Mouse (Mus musculus): ENCODE measurements around the gene Pnpla1.
"Not testable (repeated sequence)": the region's sequence is repeated elsewhere in the genome, so short reads cannot be mapped to it uniquely, and the experiment has no call there.

The Pnpla1 gene

DNA sequence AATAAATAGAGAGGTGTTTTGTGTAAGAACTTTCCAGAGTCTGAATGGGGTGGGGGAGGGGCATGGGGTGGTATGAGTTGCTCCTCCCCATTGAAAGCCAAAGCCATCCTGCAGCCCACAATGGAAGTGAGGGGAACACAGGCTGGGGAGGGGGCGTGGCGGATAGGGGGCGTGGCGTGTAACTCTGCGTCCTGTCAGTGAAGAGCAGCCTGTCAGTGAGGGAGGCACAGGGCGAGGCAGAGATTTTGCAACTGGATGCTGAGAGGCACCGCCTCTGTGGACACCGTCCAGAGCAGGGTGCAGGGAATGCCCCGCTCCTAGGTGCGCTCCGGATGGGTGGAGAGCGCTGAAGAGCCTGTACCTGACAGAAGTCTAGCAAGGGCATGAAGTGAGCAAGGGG is at the start of gene Pnpla1:
Gene Pnpla1, plus strand, starts transcription at position 207 of the 400 bp plus-strand sequence.
- DNase-seq (ENCODE audit: extremely low spot score), result no peak

DNA sequence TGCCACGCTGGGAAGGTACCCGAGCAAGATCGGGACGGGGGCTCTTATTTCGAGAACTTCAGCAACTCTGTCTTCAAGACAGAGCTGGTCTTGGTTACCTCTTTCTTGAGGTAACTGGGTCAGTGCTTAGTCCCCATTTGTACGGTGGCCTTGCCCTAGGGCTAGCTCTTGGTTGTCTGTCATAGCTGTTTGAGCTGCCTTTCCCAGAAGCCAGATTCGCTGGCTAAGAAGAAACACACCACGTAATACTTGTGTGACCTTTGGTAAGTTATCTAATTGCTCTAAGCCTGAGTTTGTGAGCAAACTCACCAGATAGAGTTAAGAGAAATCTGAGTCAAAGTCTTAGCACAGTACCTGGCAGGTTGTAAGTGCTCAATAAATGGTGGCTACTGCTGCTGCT is 49.5 kb upstream of the Pnpla1 start:
- DNase-seq (ENCODE audit: extremely low spot score), result no peak

DNA sequence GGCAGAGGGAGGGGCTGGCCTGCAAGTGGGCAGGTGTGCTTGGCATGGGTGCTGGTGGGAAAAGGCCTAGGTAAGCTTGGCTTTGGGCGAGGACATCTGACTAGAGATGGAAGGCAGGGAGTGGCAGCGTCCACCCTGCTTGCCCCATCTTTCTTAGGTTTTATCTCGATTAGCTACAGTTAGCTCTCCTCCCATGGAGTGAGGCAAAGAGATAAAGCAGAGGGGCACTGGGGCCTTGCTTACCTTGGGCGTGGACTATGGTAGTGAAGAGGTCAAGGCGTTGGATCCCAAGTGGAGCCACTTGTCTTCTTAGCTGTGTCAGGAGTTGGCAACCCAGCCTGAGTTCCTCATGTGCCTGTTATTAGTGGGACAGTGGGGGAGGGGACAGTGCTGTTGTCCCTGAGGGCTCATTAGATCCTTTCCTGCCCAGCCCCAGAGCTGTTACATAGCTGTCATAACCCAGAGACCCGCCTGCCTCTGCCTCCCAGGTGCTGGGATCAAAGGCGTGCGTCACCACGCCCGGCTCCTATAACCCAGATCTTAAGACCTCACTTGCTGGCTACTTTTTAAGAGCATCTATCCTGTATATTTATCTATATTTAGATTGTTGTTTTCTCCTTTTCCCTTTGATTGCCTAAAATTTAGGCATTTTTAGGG is 48.9 kb upstream of the Pnpla1 start:
- DNase-seq (ENCODE audit: extremely low spot score), result no peak

DNA sequence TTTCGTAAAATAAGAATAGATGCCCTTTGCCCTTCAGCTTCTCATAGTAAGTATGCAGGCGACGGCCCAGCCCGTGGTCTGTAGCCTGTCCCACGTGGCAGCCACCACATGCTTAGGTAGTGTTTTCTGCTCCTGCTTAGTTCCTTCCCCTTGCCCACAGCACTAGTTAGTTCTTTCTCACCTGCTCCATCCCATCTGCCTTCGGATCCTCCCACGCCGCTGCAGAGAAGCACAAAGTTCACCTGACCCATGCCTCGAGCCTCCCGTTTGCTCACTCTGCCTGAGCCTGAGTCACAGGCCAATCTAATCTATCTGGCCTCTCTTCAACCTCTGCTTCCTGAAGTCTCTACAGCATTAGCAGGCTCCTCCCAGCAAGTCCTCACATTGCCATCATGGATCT is 45.9 kb upstream of the Pnpla1 start:
- no peak for DNase-seq (ENCODE audit: extremely low spot score)

DNA sequence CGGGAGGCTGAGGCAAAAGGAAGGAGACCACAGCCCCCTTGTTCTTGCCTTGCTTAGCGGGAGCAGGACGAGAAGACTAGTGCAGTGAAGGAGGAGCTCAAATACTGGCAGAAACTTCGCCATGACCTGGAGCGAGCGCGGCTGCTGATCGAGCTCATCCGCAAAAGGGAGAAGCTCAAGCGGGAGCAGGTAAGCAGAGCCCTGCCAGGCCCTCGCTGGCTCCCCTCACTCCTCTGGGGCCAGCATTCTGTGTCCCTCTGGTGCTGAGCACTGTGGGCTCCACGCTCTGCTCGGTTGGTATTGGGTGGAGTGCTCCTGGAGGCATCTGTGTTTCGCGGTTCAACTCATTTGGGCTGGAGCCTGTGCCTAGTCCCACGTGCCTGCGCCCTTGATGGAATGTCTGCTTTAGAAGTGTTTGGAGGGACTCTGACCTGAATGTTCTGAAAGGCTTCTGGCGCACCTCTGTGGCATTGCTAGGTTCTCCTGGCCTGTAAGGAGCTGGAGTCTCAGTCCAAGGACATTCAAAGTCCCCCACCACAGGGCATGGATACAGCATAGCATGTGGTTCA is 43.6 kb upstream of the Pnpla1 start:
- DNase-seq (ENCODE audit: extremely low spot score), result no peak

DNA sequence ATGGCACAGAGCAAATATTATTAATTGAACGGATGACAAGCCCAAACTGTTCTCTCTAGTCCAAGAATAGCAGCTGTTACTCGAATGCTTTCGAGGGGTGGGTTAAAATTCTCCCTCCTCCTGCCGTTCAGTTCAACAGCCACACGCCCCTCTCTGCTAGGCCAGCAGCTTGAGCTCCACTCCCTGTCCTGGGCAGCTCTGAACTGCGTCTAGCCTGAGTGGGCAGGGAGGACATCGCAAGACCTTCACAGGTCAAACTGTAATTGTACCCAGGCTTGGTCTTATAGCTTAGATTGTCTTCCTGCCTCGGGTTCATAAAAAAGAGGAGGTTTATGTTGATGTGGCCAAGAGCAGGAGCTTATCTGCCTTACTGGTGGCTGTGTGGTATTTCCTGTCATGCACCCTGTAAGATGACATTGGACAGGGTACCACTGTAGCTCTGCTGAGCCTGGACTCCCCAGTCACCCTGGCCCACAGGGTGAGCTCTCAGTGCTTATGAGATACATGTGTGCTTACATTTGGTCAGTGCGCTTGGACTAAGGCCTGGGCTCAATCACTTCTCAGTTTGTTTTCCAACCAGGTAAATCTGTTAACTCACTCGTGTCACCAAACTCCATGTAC is 42.7 kb upstream of the Pnpla1 start:
- no peak for DNase-seq (ENCODE audit: extremely low spot score)

DNA sequence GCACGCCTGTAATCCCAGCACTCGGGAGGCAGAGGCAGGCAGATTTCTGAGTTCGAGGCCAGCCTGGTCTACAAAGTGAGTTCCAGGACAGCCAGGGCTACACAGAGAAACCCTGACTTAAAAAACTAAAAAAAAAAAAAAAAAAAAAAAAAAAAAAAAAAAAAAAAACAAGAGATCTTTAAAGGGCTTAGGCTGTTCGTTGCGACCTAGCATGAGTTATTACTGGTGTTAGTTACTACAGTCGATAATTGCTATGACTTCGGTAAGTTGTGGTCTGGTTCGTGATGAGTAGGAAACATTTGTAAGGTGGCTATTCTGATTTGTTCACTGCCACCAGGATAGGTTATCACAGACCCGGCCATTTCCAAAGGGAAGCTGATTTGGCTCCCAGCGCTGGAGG is 41.9 kb upstream of the Pnpla1 start:
- not testable (repeated sequence) for DNase-seq (ENCODE audit: extremely low spot score)

DNA sequence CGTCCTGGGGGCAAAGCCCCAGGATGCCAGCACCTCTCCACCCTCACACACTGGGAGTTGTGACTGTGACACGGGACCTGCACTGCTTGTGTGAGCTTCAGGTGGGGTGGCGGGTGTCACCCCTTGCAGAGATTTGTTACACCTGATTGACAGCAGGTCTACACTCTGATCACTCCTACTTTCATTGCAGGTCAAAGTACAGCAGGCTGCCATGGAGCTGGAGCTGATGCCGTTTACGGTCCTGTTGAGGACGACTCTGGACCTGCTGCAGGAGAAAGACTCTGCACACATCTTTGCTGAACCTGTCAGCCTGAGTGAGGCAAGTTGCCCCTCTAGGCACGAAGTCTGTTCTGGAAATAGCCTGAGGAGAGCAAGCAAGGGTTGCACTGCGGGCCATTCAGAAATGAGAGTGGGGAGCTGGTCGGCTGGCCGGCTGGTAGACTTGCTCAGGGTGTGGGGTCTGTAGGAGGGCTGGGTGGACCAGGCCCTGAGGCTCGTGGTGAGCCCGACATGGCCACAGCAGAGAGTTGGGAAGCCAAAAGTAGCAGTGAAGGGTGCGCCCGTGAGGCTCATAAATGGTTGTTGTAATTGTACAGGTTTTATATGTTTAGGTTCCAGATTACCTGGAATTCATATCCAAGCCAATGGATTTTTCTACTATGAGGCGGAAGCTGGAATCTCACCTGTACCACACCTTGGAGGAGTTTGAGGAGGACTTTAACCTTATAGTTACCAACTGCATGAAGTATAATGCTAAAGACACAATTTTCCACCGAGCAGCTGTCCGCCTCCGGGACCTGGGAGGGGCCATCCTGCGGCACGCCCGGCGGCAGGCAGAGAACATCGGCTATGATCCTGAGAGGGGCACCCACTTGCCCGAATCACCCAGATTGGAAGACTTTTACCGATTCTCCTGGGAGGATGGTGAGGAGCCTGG is 41.1 kb upstream of the Pnpla1 start:
- DNase-seq (ENCODE audit: extremely low spot score), result no peak

DNA sequence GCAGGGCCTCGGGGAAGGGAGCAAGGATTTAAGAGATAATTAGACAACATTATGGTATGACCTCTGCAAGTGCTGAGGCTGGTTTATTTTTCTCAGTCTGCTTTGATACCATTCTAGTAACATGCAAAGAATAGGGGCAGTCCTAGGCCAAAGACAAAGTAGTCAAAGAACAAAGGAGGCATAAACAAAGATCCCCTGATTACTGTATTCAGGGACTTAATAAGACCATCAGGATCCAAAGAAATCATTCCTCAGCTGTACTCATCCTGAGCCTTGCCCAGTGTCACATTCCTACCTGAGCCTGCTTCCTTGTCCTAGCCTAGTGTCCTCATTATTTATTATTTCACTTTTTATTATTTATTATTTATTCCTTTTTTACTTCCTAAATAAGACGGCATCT is 38.0 kb upstream of the Pnpla1 start:
- DNase-seq (ENCODE audit: extremely low spot score), result no peak

DNA sequence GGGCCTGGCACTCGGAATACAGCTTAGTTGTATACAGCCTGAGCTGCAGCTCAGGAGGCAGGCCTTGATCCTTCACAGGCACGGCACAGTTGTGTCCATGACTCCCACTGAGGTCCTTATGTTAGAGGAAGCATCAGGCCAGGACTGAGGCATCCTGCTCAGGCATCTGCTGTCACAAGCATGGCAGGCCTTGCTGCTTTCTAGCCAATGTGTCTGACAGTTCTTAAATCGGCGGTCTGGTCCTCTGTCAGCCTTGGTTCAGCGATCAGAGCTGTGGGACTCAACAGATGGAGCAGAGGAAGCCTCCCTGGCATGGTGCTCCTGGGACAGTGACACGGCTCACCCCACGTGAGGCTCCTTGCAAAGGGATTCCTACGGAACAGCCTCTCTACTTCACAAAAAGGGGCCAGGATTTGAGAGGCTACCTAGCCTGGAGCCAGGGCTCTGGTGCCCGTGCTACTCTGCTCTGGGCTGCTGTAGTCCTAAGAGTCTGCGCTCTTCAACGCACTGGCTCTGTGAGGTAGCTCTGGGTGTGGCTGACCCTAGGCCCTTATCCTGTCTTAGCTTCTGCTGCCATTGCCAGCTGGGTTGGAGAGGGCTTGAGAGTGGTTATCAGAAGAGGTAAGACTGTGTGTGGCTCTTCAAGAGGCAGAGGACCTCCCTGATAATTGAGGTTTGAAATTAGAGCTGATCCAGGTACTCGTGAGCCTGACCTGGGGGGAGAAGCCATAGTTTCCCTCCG is 35.0 kb upstream of the Pnpla1 start:
- no peak for DNase-seq (ENCODE audit: extremely low spot score)

DNA sequence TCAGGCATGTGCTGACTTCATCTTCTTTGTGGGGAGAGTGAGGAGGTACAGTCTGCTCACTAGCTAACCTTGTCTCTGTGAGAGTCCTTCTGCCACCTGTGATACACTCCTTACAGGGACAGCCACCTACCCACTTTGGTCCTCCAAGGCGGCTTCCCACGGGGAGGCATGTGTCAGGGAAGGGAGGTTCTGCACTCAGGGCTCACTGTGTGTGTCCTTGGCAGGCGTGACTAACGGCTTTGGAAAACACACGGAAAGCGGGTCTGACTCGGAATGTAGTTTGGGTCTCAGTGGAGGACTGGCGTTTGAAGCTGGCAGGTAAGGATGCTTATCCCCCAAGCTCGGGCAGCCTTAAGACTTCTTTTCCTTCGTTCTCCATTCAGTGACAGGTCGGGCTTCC is 34.5 kb upstream of the Pnpla1 start:
- DNase-seq (ENCODE audit: extremely low spot score), result no peak

DNA sequence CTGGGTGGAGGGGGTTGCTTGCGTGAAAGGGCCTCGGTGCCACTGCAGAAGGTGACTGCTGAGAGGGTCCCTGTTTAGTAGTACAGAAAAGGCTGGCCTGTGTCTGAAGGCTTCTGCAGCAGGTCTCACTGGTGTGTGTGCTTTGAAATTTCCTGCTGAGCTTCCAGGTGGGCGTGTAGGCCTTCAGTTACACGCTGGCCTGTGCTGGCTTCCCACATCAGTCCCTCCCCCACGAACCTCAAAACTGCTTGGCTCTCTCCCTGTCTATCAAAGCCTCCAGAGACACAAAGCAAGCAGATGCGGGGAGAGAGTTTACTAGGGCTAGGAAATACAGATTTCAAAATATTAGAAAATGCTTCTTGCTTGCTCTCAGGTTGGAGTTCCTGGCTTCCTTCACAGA is 33.3 kb upstream of the Pnpla1 start:
- DNase-seq (ENCODE audit: extremely low spot score), result no peak

DNA sequence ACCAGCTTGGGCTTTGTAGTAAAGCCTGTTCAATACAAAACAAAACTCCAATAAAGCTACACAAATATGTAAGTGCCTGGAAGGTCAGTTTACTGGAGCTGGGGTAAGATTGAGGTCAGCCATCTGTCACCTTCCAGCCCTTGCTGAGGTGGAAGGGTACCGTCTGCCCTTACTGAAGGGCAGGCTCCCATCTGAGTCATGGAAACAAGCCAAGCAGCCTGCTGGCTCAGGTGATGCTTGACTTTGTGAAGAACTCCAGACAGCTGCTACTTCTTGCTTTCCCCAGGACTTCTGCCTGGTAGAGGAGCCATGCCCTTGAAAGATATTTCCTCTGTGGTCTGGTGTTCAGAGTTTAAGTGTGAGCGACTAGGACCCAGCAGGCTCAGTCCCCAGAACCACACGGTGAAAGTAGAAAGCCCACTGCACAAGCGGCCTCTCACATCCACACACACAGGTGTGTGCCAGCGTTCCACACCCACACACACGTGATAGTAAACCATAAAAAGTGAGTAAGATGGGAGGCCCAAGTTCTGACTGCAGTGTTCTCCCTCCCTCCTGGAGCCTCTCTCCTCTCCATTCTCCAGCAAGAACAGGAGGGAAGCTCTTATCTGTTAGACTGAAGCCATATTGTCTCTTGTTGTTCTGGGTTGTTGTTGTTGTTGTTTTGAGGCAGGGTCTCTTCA is 32.7 kb upstream of the Pnpla1 start:
- DNase-seq (ENCODE audit: extremely low spot score), result no peak

DNA sequence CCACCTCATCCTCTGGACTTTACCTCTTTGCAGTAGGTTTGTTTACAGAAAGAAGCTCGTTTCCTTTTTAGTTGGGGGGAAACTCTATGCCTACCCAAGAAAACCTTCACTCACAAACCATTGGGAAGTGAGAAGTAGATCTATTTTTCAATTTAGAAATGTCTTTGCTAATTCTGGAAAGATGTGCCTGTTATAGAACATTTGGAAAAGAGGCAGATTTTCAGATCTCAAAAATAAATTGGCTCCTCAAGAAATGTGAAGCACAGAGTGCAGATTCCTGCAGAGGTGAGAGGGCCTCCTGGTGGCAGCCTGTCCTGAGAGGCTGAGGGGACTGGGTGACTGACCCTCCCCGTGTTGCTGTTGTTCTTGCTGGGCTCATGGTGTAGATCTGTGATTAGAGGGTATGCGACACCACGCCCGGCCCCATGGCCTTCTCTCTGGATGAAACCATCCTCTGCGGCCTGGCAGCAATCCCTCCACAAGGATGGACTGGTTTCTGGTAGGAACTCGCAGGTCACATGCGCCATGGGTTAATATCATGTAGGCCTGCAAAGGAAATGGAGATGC is 30.5 kb upstream of the Pnpla1 start:
- DNase-seq (ENCODE audit: extremely low spot score), result no peak

DNA sequence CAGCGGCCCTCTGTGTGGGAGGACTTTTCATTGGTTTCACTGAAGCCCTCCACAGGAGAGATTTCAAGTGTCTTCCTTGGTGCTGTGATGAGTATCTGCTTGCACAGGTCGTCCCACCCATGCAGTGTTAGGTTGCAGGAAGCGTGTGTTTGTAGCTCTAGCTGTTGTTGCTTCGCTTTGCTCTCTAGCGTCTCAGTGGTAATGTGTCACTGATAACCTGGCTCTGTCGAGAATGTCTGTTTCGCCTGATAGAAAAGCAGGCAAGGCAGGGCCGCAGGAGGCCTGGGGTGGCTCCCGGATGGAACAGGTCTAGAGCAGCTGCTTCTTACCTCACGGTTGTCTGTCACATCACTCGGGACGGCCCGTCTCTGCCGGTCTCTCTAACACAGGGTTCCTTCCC is 29.1 kb upstream of the Pnpla1 start:
- no peak for DNase-seq (ENCODE audit: extremely low spot score)

DNA sequence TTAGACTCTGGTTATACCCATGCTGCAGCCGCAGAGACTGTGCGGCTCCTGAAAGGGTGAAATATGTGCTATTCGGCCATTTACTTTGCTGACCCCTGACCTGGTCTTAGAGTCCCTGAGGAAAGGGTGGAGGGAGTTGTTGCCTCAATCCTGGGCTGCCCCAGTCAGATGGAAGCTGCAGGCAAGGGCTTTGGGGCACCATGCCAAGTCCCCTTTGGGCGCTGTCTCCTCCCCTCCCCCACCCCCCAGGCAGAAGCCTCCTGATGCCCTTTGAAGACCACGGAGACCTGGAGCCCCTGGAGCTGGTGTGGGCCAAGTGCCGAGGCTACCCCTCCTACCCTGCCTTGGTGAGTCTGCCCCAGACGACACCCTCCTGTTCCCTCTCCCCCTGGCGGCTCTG is 27.1 kb upstream of the Pnpla1 start:
- DNase-seq (ENCODE audit: extremely low spot score), result no peak

DNA sequence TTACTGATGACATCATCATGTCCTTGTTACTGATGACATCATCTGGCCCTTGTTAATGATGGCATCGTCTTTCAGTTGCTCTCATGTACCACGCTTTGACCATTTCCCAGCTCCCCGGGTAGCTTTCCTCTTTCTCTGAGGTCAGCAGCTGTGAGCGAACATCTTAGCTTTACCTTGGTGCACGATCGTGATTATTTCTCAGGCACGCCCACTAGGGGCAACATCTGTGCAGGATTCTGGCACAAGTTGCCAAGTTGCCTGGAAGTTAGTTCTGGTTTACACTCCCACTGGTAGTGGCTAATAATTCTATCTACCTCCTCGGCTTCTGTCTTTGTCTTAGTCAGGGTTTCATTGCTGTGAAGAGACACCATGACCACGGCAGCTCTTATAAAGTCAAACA is 26.2 kb upstream of the Pnpla1 start:
- no peak for DNase-seq (ENCODE audit: extremely low spot score)

DNA sequence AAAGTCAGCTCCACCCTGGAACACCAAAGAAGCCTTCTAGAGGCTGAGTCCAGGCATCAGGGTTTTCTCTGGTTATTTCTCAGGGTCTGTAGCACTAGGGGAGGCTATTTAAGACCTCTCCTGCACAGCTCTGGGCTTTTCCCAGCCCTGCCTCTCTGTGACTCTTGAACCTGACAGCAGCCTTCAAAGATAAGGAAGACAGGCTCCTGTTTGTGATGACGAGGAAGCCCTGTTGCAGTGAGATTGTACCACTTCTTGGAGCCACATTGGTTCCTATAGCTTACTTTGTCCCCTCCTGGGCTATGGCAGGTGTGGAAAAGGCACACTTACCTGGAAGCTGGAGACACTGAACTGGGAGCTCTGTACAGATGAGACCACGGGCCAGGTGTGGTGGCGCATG is 25.3 kb upstream of the Pnpla1 start:
- DNase-seq (ENCODE audit: extremely low spot score), result no peak

DNA sequence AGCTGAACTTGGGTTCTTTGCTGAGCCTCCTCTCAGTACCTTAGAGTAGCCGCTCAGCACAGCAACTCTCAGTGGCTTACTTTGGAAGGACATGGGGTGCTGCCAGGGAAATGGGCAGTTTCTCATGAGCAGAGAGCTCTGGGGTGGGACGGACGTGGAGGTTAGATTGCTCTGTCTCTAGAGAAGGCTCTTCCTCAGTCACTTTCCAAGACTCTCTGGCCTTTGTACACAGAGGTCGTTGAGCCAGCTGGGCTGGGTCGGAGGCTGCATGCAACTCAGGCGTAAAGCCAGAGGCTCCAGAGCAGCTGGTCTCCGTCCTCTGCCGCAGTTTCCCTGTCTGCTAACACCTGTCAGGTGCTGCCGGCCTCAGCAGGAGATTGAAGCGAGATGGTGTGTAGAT is 23.5 kb upstream of the Pnpla1 start:
- DNase-seq (ENCODE audit: extremely low spot score), result no peak

DNA sequence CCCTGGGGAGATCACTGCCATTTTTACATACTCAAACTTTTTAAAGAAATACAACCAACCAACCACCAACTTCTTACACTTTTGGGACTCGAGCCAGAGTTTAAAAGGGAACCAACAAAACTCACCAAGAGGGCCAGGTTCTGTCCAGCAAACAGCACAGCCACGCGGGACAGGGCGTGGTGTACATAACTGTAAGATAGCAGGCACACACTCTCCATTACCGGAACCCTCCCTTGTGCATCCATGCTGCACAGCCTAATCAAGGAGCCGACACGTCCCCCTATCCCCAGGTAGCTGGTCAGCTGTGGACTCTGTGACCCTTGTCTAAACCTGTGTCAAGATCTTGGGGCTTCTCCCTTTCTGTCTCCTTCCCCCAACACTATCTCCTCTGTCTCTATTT is 20.4 kb upstream of the Pnpla1 start:
- no peak for DNase-seq (ENCODE audit: extremely low spot score)

DNA sequence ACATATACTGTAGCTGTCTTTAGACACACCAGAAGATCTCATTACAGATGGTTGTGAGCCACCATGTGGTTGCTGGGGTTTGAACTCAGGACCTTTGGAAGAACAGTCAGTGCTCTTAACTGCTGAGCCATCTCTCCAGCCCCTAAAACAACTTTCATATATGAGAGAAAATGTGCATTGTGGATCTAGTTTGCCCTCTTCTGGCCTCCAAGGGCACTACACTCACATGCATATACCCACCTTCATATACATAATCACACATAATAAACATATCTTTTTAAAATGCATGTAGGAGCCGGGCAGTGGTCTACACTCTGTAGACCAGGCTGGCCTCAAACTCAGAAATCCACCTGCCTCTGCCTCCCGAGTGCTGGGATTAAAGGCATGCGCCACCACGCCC is 16.3 kb upstream of the Pnpla1 start:
- DNase-seq (ENCODE audit: extremely low spot score), result not testable (repeated sequence)
